27 mouse cellular contexts compared by ENCODE assay signal in the genomic region with DNA sequence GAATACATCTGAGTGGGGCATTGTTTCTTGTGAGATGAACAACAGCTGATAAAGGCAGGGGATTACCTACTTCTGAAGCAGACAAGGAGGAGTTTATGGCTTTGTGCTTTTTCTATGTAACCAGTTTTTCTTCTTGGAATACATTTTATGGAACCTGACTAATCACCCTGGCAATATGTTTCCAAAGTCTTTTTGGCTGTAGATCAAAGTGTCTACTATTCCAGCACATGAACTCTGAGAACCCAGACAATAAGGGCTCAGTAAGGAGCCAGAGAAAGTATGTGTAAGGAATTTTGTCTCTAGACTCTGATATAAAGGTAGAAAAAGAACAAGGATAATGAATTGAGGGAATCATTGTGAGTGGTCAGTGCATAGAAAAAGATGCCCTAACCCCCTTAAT.
"Had no signal": no experiment of that assay in that cellular context is flagged by ENCODE, and none has a peak within 500 bp of the region (broad histone marks: within the 10 kb centered on the region; RNA-seq: fewer than 3 reads in every experiment).

No protein-coding gene starts in this region.

- H3K4me3 ChIP-seq: gastrocnemius, adult 2 months; heart, embryonic 10.5 days; heart, embryonic 12.5 days; hindbrain, embryonic 10.5 days; hindbrain, embryonic 12.5 days; kidney, embryonic 15.5 days; limb, embryonic 13.5 days; limb, embryonic 15.5 days; liver, embryonic 12.5 days had no signal

- H3K4me1 ChIP-seq: heart, embryonic 10.5 days; heart, embryonic 12.5 days; hindbrain, embryonic 10.5 days; hindbrain, embryonic 12.5 days; kidney, embryonic 15.5 days; limb, embryonic 13.5 days; limb, embryonic 15.5 days; liver, embryonic 12.5 days had no signal

- ATAC-seq: hindbrain, embryonic 16.5 days; inflammation-experienced regulatory T-cells, adult 6 months; liver, embryonic 12.5 days had no signal

- H3K9ac ChIP-seq: heart, embryonic 12.5 days; hindbrain, embryonic 12.5 days; hindbrain, embryonic 14.5 days; kidney, embryonic 15.5 days; limb, embryonic 13.5 days; limb, embryonic 15.5 days; liver, embryonic 12.5 days; liver, embryonic 14.5 days had no signal

- H3K36me3 ChIP-seq: heart, embryonic 10.5 days; heart, embryonic 12.5 days; hindbrain, embryonic 10.5 days; hindbrain, embryonic 12.5 days; kidney, embryonic 15.5 days; limb, embryonic 13.5 days; limb, embryonic 15.5 days; liver, embryonic 12.5 days had no signal

- H3K4me2 ChIP-seq: heart, embryonic 12.5 days; hindbrain, embryonic 12.5 days; hindbrain, embryonic 14.5 days; kidney, embryonic 15.5 days; limb, embryonic 13.5 days; limb, embryonic 15.5 days; liver, embryonic 12.5 days had no signal

- H3K9me3 ChIP-seq: heart, embryonic 10.5 days; heart, embryonic 12.5 days; hindbrain, embryonic 10.5 days; hindbrain, embryonic 12.5 days; kidney, embryonic 15.5 days; limb, embryonic 13.5 days; limb, embryonic 15.5 days; liver, embryonic 12.5 days had no signal

- H3K27ac ChIP-seq: gastrocnemius, adult 2 months; heart, embryonic 10.5 days; hindbrain, embryonic 10.5 days; hindbrain, embryonic 12.5 days; hindbrain, embryonic 14.5 days; kidney, embryonic 15.5 days; kidney, postnatal 0 days; limb, embryonic 13.5 days; limb, embryonic 15.5 days; liver, embryonic 12.5 days; liver, embryonic 14.5 days had no signal

- H3K27me3 ChIP-seq: heart, embryonic 12.5 days; hindbrain, embryonic 12.5 days; kidney, embryonic 15.5 days; limb, embryonic 13.5 days; limb, embryonic 15.5 days; liver, embryonic 12.5 days had no signal

- DNase-seq: gastrocnemius, adult 2 months; gastrocnemius, postnatal 10 days; gastrocnemius, postnatal 25 days; heart, adult 18-20 months; heart, postnatal 10 days; heart, postnatal 4 days; kidney, adult 11 months; kidney, adult 2 months; kidney, adult 9 months; kidney, postnatal 14 days; kidney, postnatal 36 days; layer of hippocampus, adult 9-11 months; layer of hippocampus, postnatal 36 days; left cerebral cortex, postnatal 4 days had no signal
